Mouse (Mus musculus) c-Kit-negative CD71-positive TER-119-positive erythroid progenitor cells, embryonic 14.5 days (primary cell): ENCODE data around the gene Prr3.
"Not testable (repeated sequence)": the region's sequence is repeated elsewhere in the genome, so short reads cannot be mapped to it uniquely, and the experiment has no call there.

Source experiments
- DNase-seq: peaks from one replicate; pipeline ENCODE4 v3.0.0-alpha.2; 2013; ENCODE audit warnings: low read depth, low spot score

The Prr3 gene

GRCm38 (mm10) chr17:35998545-35999305 is 18.7 kb upstream of the Prr3 start:
- no peak for DNase-seq

- peak; percentile 51 for DNase-seq
Observed at GRCm38 (mm10) chr17:35997713-35998510, 17.9 kb upstream of the Prr3 start.

GRCm38 (mm10) chr17:35996949-35997348 is 16.9 kb upstream of the Prr3 start:
- DNase-seq, result peak; percentile 99

- no peak for DNase-seq
Observed at GRCm38 (mm10) chr17:35994879-35995240, 14.8 kb upstream of the Prr3 start.

- peak; percentile 73 for DNase-seq
Observed at GRCm38 (mm10) chr17:35994175-35994878, 14.3 kb upstream of the Prr3 start.

- DNase-seq, result peak; percentile 74
Observed at GRCm38 (mm10) chr17:35993675-35994074, 13.6 kb upstream of the Prr3 start.

GRCm38 (mm10) chr17:35991781-35992180 is 11.7 kb upstream of the Prr3 start:
- no peak for DNase-seq

GRCm38 (mm10) chr17:35981776-35982175 is 1.7 kb upstream of the Prr3 start:
- no peak for DNase-seq

- no peak for DNase-seq
Observed at GRCm38 (mm10) chr17:35980363-35980754, 323 bp upstream of the Prr3 start.

GRCm38 (mm10) chr17:35978811-35979400 is 1.1 kb downstream of the Prr3 start:
- DNase-seq, result no peak

- DNase-seq, result no peak
Observed at GRCm38 (mm10) chr17:35972131-35972530, 7.9 kb downstream of the Prr3 start.

- DNase-seq, result peak; percentile 95
Observed at GRCm38 (mm10) chr17:35969418-35970389, 10.3 kb downstream of the Prr3 start, which contains the start of gene Abcf1. Gene Abcf1, minus strand, starts transcription at chr17:35969761.

- no peak for DNase-seq
Observed at GRCm38 (mm10) chr17:35967621-35968020, 12.4 kb downstream of the Prr3 start.

GRCm38 (mm10) chr17:35963279-35963678 is 16.8 kb downstream of the Prr3 start:
- no peak for DNase-seq

- DNase-seq, result no peak
Observed at GRCm38 (mm10) chr17:35958533-35959223, 21.4 kb downstream of the Prr3 start.

GRCm38 (mm10) chr17:35954665-35955064 is 25.4 kb downstream of the Prr3 start:
- DNase-seq, result no peak

- DNase-seq, result not testable (repeated sequence)
Observed at GRCm38 (mm10) chr17:35952559-35952958, 27.5 kb downstream of the Prr3 start.

GRCm38 (mm10) chr17:35950946-35951345 is 29.1 kb downstream of the Prr3 start:
- DNase-seq, result not testable (repeated sequence)

GRCm38 (mm10) chr17:35939941-35940340 is 40.1 kb downstream of the Prr3 start:
- DNase-seq, result no peak

- DNase-seq, result no peak
Observed at GRCm38 (mm10) chr17:35939108-35939507, 40.9 kb downstream of the Prr3 start.
